Mouse (Mus musculus) layer of hippocampus, postnatal 25 days (tissue): ENCODE results near the gene Ttc5. TPM values are rescaled to one million over a fixed set of nuclear protein-coding genes. Genes with fewer than 3 reads are reported as not detected.
"Not testable (repeated sequence)": the region's sequence is repeated elsewhere in the genome, so short reads cannot be mapped to it uniquely, and the experiment has no call there.

Source experiments
- DNase-seq, 2 experiments: peaks; one replicate each; pipeline ENCODE4 v3.0.0; 2022; ENCODE audit warnings: mixed read lengths in 2 of 2, low spot score in 1 of 2; ENCODE audit errors: extremely low spot score in 1 of 2
- total RNA-seq, 2 experiments: library from RNA; stranded (reverse); gene quantifications; 2 replicates each; pipeline ENCODE4 v1.2.3; 2021

The Ttc5 gene
- total RNA-seq, 2 experiments from 2014 or later: 62.2 to 71.8 TPM

- DNase-seq: no peak
These were observed 3.2 kb downstream of the Ttc5 start for GRCm38 (mm10) chr14:50782166-50782565.

GRCm38 (mm10) chr14:50771342-50771741 lies 14.0 kb downstream of the Ttc5 start:
- no peak for DNase-seq

- DNase-seq: no peak
These were observed 19.6 kb downstream of the Ttc5 start for GRCm38 (mm10) chr14:50765736-50766135.

- no peak for DNase-seq
These were observed 26.8 kb downstream of the Ttc5 start for GRCm38 (mm10) chr14:50758416-50759085.

GRCm38 (mm10) chr14:50744994-50745393 lies 40.3 kb downstream of the Ttc5 start, which contains the start of gene Olfr749:
Gene Olfr749, minus strand, starts transcription at chr14:50745094.
- DNase-seq: no peak

GRCm38 (mm10) chr14:50741584-50741983 lies 43.7 kb downstream of the Ttc5 start:
- no peak for DNase-seq

- DNase-seq: no peak
These were observed 45.0 kb downstream of the Ttc5 start for GRCm38 (mm10) chr14:50740334-50740733.

GRCm38 (mm10) chr14:50722371-50722770 lies 62.9 kb downstream of the Ttc5 start:
- not testable (repeated sequence) for DNase-seq

GRCm38 (mm10) chr14:50719875-50720274 lies 65.4 kb downstream of the Ttc5 start:
- not testable (repeated sequence) for DNase-seq

Other genes with a start within 250 kb of the Ttc5 start
- not detected for gene Olfr744, start 170.6 kb downstream of the Ttc5 start, total RNA-seq
- not detected for gene Olfr745, start 146.1 kb downstream of the Ttc5 start, total RNA-seq
- not detected for gene Olfr746, start 138.4 kb downstream of the Ttc5 start, total RNA-seq
- gene Olfr747, start 92.3 kb downstream of the Ttc5 start, total RNA-seq: not detected
- not detected for gene Olfr748, start 78.1 kb downstream of the Ttc5 start, total RNA-seq
- gene Olfr749, start 40.4 kb downstream of the Ttc5 start, total RNA-seq: not detected
- under 1 TPM in 1 of 2 experiments, not detected in 1; 0.69 TPM for gene Ccnb1ip1, start 22.2 kb upstream of the Ttc5 start, total RNA-seq
- 10 to 100 TPM; 26.3 to 29.0 TPM for gene Parp2, start 22.3 kb upstream of the Ttc5 start, total RNA-seq
- 1 to 10 TPM; 2.1 to 3.1 TPM for gene Tep1, start 85.0 kb upstream of the Ttc5 start, total RNA-seq
- 1 to 10 TPM; 3.2 to 3.3 TPM for gene Klhl33, start 112.0 kb upstream of the Ttc5 start, total RNA-seq
- 10 to 100 TPM; 34.6 to 37.0 TPM for gene Osgep, start 139.4 kb upstream of the Ttc5 start, total RNA-seq
- 10 to 100 TPM; 67.4 to 75.4 TPM for gene Apex1, start 139.4 kb upstream of the Ttc5 start, total RNA-seq
- gene Pip4p1, start 145.3 kb upstream of the Ttc5 start, total RNA-seq: 10 to 100 TPM; 85.3 to 88.8 TPM
- gene Pnp, start 145.6 kb upstream of the Ttc5 start, total RNA-seq: 10 to 100 TPM; 13.0 to 17.4 TPM
- 10 to 100 TPM in 1 of 2 experiments, 1 to 10 TPM in 1; 8.9 to 14.9 TPM for gene Gm49342, start 159.0 kb upstream of the Ttc5 start, total RNA-seq
- gene Pnp2, start 170.5 kb upstream of the Ttc5 start, total RNA-seq: 1 to 10 TPM in 1 of 2 experiments, under 1 TPM in 1; 0.62 to 1.1 TPM
- not detected for gene Rnase10, start 222.2 kb upstream of the Ttc5 start, total RNA-seq